ENCODE assay signal across 27 mouse cellular contexts in the genomic region with DNA sequence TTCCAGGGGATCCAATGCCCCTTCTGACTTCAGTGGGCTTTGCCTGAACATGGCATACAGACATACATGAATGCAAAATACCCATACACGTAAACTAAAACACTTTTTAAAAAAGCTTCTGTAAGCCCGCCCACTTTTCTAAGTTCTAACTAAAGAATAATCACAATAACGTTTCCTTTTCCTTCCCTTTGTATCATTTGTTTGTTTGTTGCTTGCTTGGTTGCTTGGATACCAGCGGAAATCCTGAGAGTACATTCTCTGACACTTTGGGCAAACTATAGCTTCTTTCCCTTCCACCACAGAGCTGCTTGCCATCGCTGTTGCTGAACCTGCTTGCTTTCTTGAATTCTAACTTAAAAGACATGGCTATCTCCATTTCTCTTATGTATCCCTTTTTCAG. TPM values are rescaled to one million over a fixed set of nuclear protein-coding genes. Genes with fewer than 3 reads are reported as not detected.
"Had no signal": no experiment of that assay in that cellular context is flagged by ENCODE, and none has a peak within 500 bp of the region (broad histone marks: within the 10 kb centered on the region; RNA-seq: fewer than 3 reads in every experiment).

No protein-coding gene starts in this region.

- DNase-seq: lung, adult 18-20 months; lung, embryonic 14.5 days; lung, postnatal 4 days; midbrain, embryonic 14.5 days; retina, postnatal 1 day; right cerebral cortex, adult 18-20 months; right cerebral cortex, postnatal 25 days; right cerebral cortex, postnatal 4 days; spleen, adult 18-20 months; thymus, adult 18-20 months; thymus, postnatal 14 days; thymus, postnatal 36 days had no signal

- ATAC-seq: midbrain, embryonic 16.5 days had no signal

- H3K27ac ChIP-seq: midbrain, embryonic 10.5 days; midbrain, embryonic 12.5 days; neural tube, embryonic 13.5 days; neural tube, embryonic 15.5 days had no signal

- H3K36me3 ChIP-seq: midbrain, embryonic 10.5 days; midbrain, embryonic 12.5 days; neural tube, embryonic 13.5 days; neural tube, embryonic 15.5 days had no signal

- H3K9ac ChIP-seq: lung, embryonic 14.5 days; midbrain, embryonic 12.5 days; neural tube, embryonic 13.5 days; neural tube, embryonic 15.5 days had no signal

- H3K4me2 ChIP-seq: lung, embryonic 14.5 days; midbrain, embryonic 12.5 days; neural tube, embryonic 13.5 days; neural tube, embryonic 15.5 days had no signal

- H3K9me3 ChIP-seq: midbrain, embryonic 10.5 days; midbrain, embryonic 12.5 days; neural tube, embryonic 13.5 days; neural tube, embryonic 15.5 days had no signal

- H3K4me3 ChIP-seq: midbrain, embryonic 10.5 days; midbrain, embryonic 12.5 days; myocyte; neural tube, embryonic 13.5 days; neural tube, embryonic 15.5 days had no signal

- H3K4me1 ChIP-seq: midbrain, embryonic 10.5 days; midbrain, embryonic 12.5 days; neural tube, embryonic 13.5 days; neural tube, embryonic 15.5 days had no signal

- H3K27me3 ChIP-seq: midbrain, embryonic 12.5 days; neural tube, embryonic 13.5 days; neural tube, embryonic 15.5 days had no signal

RNA-seq across cellular contexts. Expression of a gene that starts 13.0 kb away (rescaled TPM):
- polyA plus RNA-seq: myocyte; thymus, postnatal 0 days had no signal

RNA-seq across cellular contexts. Expression of a gene that starts 41.1 kb away (rescaled TPM):
- total RNA-seq: megakaryocyte, adult 5-6 weeks; megakaryocyte-erythroid progenitor cell, adult 5-6 weeks had no signal
- polyA plus RNA-seq: liver, embryonic 16.5 days; lung, embryonic 14.5 days; lung, embryonic 16.5 days; midbrain, embryonic 10.5 days; midbrain, embryonic 12.5 days; midbrain, embryonic 14.5 days; midbrain, embryonic 16.5 days; myocyte; neural tube, embryonic 11.5 days; neural tube, embryonic 13.5 days; neural tube, embryonic 15.5 days; small intestine, adult 2 months; stomach, embryonic 14.5 days; stomach, embryonic 16.5 days; thymus, postnatal 0 days had no signal
